Mouse (Mus musculus): ENCODE results near the gene Rai14. TPM values are rescaled to one million over a fixed set of nuclear protein-coding genes. Genes with fewer than 3 reads are reported as not detected.

The Rai14 gene
- polyA plus RNA-seq, 1 experiment, result 18.9 TPM

- TF ChIP-seq POLR2A (IDR thresholded peaks at IDR 0.05; ENCODE audit: borderline replicate concordance, extremely low read depth, insufficient read depth, insufficient read length, poor library complexity, severe bottlenecking) (no peak), CTCF (IDR thresholded peaks at IDR 0.05; ENCODE audit: borderline replicate concordance, extremely low read depth, insufficient read depth, insufficient read length) (no peak)
- DNase-seq (ENCODE audit: low read depth), result no peak
These were observed 27.1 kb downstream of the Rai14 start for GRCm38 (mm10) chr15:10687365-10687764.

- DNase-seq (ENCODE audit: low read depth), result no peak
- TF ChIP-seq POLR2A (IDR thresholded peaks at IDR 0.05; ENCODE audit: borderline replicate concordance, extremely low read depth, insufficient read depth, insufficient read length, poor library complexity, severe bottlenecking), result no peak
These were observed 28.6 kb downstream of the Rai14 start for GRCm38 (mm10) chr15:10685692-10686430.

GRCm38 (mm10) chr15:10683687-10684203, 30.7 kb downstream of the Rai14 start:
- TF ChIP-seq POLR2A (IDR thresholded peaks at IDR 0.05; ENCODE audit: borderline replicate concordance, extremely low read depth, insufficient read depth, insufficient read length, poor library complexity, severe bottlenecking) (no peak), CTCF (IDR thresholded peaks at IDR 0.05; ENCODE audit: borderline replicate concordance, extremely low read depth, insufficient read depth, insufficient read length) (no peak)
- DNase-seq (ENCODE audit: low read depth), result no peak

- no peak for DNase-seq (ENCODE audit: low read depth)
- TF ChIP-seq CTCF (IDR thresholded peaks at IDR 0.05; ENCODE audit: borderline replicate concordance, extremely low read depth, insufficient read depth, insufficient read length) (no peak), POLR2A (IDR thresholded peaks at IDR 0.05; ENCODE audit: borderline replicate concordance, extremely low read depth, insufficient read depth, insufficient read length, poor library complexity, severe bottlenecking) (no peak)
These were observed 33.9 kb downstream of the Rai14 start for GRCm38 (mm10) chr15:10680514-10680913.

GRCm38 (mm10) chr15:10679571-10679970, 34.9 kb downstream of the Rai14 start:
- no peak for DNase-seq (ENCODE audit: low read depth)
- no peak for TF ChIP-seq POLR2A (IDR thresholded peaks at IDR 0.05; ENCODE audit: borderline replicate concordance, extremely low read depth, insufficient read depth, insufficient read length, poor library complexity, severe bottlenecking)
- no peak for TF ChIP-seq CTCF (IDR thresholded peaks at IDR 0.05; ENCODE audit: borderline replicate concordance, extremely low read depth, insufficient read depth, insufficient read length)

- DNase-seq (ENCODE audit: low read depth), result no peak
These were observed 38.6 kb downstream of the Rai14 start for GRCm38 (mm10) chr15:10675801-10676200.

GRCm38 (mm10) chr15:10672880-10673279, 41.5 kb downstream of the Rai14 start:
- no peak for TF ChIP-seq CTCF (IDR thresholded peaks at IDR 0.05; ENCODE audit: borderline replicate concordance, extremely low read depth, insufficient read depth, insufficient read length)
- no peak for TF ChIP-seq POLR2A (IDR thresholded peaks at IDR 0.05; ENCODE audit: borderline replicate concordance, extremely low read depth, insufficient read depth, insufficient read length, poor library complexity, severe bottlenecking)
- no peak for DNase-seq (ENCODE audit: low read depth)

More at GRCm38 (mm10) chr15:10675801-10676200, 38.6 kb downstream of the Rai14 start:
- no peak for TF ChIP-seq POLR2A (IDR thresholded peaks at IDR 0.05; ENCODE audit: borderline replicate concordance, extremely low read depth, insufficient read depth, insufficient read length, poor library complexity, severe bottlenecking)
- no peak for TF ChIP-seq CTCF (IDR thresholded peaks at IDR 0.05; ENCODE audit: borderline replicate concordance, extremely low read depth, insufficient read depth, insufficient read length)

- TF ChIP-seq CTCF (IDR thresholded peaks at IDR 0.05; ENCODE audit: borderline replicate concordance, extremely low read depth, insufficient read depth, insufficient read length) (no peak), POLR2A (IDR thresholded peaks at IDR 0.05; ENCODE audit: borderline replicate concordance, extremely low read depth, insufficient read depth, insufficient read length, poor library complexity, severe bottlenecking) (no peak)
- no peak for DNase-seq (ENCODE audit: low read depth)
These were observed 42.6 kb downstream of the Rai14 start for GRCm38 (mm10) chr15:10671868-10672267.

GRCm38 (mm10) chr15:10670107-10670506, 44.3 kb downstream of the Rai14 start:
- TF ChIP-seq CTCF (IDR thresholded peaks at IDR 0.05; ENCODE audit: borderline replicate concordance, extremely low read depth, insufficient read depth, insufficient read length), result no peak
- DNase-seq (ENCODE audit: low read depth), result no peak

GRCm38 (mm10) chr15:10668120-10668900, 46.1 kb downstream of the Rai14 start:
- TF ChIP-seq CTCF (IDR thresholded peaks at IDR 0.05; ENCODE audit: borderline replicate concordance, extremely low read depth, insufficient read depth, insufficient read length) (no peak), POLR2A (IDR thresholded peaks at IDR 0.05; ENCODE audit: borderline replicate concordance, extremely low read depth, insufficient read depth, insufficient read length, poor library complexity, severe bottlenecking) (no peak)

GRCm38 (mm10) chr15:10665816-10666215, 48.6 kb downstream of the Rai14 start:
- no peak for DNase-seq (ENCODE audit: low read depth)

More at GRCm38 (mm10) chr15:10668120-10668900, 46.1 kb downstream of the Rai14 start:
- no peak for DNase-seq (ENCODE audit: low read depth)

More at GRCm38 (mm10) chr15:10665816-10666215, 48.6 kb downstream of the Rai14 start:
- no peak for TF ChIP-seq POLR2A (IDR thresholded peaks at IDR 0.05; ENCODE audit: borderline replicate concordance, extremely low read depth, insufficient read depth, insufficient read length, poor library complexity, severe bottlenecking)
- TF ChIP-seq CTCF (IDR thresholded peaks at IDR 0.05; ENCODE audit: borderline replicate concordance, extremely low read depth, insufficient read depth, insufficient read length), result no peak
